Mouse (Mus musculus): ENCODE data around the gene Tfap4. TPM values are rescaled to one million over a fixed set of nuclear protein-coding genes. Genes with fewer than 3 reads are reported as not detected.

Tfap4 gene
- polyA plus RNA-seq, 1 experiment: 13.6 TPM

DNA sequence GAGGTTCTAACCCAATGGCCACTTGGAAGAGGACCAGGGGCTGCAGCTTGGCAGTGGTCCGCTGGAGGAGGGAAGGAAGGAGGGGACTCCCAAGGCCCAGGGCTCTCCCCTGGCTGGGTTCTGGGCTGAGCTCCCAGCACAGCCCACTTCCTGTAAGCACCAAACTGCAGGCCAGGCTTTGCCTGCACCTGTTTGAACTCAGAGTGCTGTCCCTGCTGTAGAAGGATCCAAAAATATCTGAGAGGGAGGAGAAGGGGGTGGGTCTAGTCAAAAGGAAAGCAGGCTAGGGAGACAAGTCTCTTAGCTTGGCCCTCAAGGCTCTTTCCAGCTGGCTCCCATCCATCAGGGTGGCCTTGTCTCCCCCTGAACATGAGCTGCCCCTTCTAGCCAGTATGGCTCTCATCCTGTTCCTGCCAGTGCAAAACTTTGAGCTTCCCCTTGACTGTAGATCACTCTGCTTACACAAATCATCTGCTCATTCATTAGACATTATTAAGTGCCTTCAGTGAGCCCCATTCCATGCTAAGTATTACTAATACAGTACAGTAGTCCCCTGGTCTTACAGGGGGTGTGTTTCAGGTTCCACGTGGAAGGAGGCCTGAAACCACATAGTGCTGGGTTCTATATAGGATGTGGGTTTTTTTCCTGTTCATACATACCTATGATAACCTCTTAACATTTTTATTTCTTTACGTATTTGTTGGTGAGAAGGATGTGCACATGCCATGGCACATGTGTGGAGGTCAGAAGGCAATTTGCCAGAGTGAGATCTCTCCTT, 46.8 kb downstream of the Tfap4 start:
- TF ChIP-seq CTCF (IDR thresholded peaks at IDR 0.05; ENCODE audit: borderline replicate concordance, extremely low read depth, insufficient read depth, insufficient read length) (no peak), POLR2A (IDR thresholded peaks at IDR 0.05; ENCODE audit: borderline replicate concordance, extremely low read depth, insufficient read depth, insufficient read length, poor library complexity, severe bottlenecking) (no peak)
- peak; percentile 13 for DNase-seq (ENCODE audit: low read depth)

- TF ChIP-seq CTCF (IDR thresholded peaks at IDR 0.05; ENCODE audit: borderline replicate concordance, extremely low read depth, insufficient read depth, insufficient read length): no peak
Observed at GRCm38 (mm10) chr16:4511371-4511770, 48.3 kb downstream of the Tfap4 start.

GRCm38 (mm10) chr16:4506181-4506580, 53.5 kb downstream of the Tfap4 start:
- no peak for TF ChIP-seq POLR2A (IDR thresholded peaks at IDR 0.05; ENCODE audit: borderline replicate concordance, extremely low read depth, insufficient read depth, insufficient read length, poor library complexity, severe bottlenecking)
- TF ChIP-seq CTCF (IDR thresholded peaks at IDR 0.05; ENCODE audit: borderline replicate concordance, extremely low read depth, insufficient read depth, insufficient read length): no peak
- no peak for DNase-seq (ENCODE audit: low read depth)

More at GRCm38 (mm10) chr16:4511371-4511770, 48.3 kb downstream of the Tfap4 start:
- no peak for DNase-seq (ENCODE audit: low read depth)

DNA sequence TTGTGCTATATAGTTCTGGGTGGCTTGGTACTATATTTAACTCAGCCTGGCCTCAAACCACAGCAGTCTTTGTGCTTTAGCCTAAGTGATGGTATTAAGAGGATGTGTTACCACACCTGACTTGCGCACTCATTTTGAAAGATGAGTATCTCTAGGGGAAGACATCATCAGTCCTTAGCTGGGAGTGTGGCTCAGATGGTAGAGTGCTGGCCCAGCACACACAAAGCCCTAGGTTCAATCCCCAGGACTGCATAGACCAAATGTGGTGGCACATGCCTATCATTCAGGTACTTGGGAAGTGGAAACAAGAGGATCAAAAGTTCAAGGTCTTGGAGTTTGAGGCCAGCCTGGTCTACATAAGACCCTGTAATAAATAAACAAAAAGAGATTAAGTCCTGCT, 56.2 kb downstream of the Tfap4 start:
- DNase-seq (ENCODE audit: low read depth): no peak

DNA sequence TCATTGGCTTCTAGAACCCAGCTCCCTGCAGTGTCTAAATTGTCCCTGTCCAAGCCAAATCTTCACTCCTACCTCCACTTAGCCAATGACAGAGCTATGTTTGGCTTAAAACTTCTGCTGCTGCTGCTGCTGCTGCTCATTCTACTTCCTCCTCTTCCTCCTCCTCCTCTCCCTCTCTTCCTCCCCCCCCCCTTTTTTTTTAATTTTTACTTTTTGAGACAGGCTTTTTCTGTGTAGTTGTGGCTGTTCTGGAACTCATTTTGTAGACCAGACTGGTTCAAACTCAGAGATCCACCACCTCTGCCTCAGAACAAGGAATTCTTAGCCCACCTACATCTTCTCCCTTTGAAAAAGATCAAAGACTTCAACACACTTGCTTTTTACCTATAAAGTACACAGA, 57.1 kb downstream of the Tfap4 start:
- TF ChIP-seq POLR2A (IDR thresholded peaks at IDR 0.05; ENCODE audit: borderline replicate concordance, extremely low read depth, insufficient read depth, insufficient read length, poor library complexity, severe bottlenecking) (no peak), CTCF (IDR thresholded peaks at IDR 0.05; ENCODE audit: borderline replicate concordance, extremely low read depth, insufficient read depth, insufficient read length) (no peak)

More for the DNA sequence above, 56.2 kb downstream of the Tfap4 start:
- TF ChIP-seq POLR2A (IDR thresholded peaks at IDR 0.05; ENCODE audit: borderline replicate concordance, extremely low read depth, insufficient read depth, insufficient read length, poor library complexity, severe bottlenecking) (no peak), CTCF (IDR thresholded peaks at IDR 0.05; ENCODE audit: borderline replicate concordance, extremely low read depth, insufficient read depth, insufficient read length) (no peak)

DNA sequence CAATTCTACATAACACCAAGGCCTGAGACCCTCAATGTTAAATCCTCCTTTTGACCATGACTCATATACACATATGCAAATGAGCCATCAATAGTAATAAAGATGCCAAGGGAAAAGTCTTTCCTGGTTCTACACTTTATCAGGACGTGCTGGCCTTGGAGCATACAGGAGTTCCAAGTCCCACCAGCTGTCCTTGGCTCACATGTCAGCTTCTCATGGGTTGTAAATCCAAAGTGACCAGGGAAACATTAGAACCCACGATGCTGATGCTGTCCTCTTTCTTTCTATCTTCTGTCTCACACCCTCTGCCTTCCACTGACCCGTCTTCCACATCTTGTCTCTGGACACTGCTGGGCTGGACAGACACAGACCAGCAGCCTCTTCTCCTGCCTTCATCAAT, 58.0 kb downstream of the Tfap4 start:
- TF ChIP-seq CTCF (IDR thresholded peaks at IDR 0.05; ENCODE audit: borderline replicate concordance, extremely low read depth, insufficient read depth, insufficient read length) (no peak), POLR2A (IDR thresholded peaks at IDR 0.05; ENCODE audit: borderline replicate concordance, extremely low read depth, insufficient read depth, insufficient read length, poor library complexity, severe bottlenecking) (no peak)

More for the DNA sequence above, 57.1 kb downstream of the Tfap4 start:
- DNase-seq (ENCODE audit: low read depth): no peak

DNA sequence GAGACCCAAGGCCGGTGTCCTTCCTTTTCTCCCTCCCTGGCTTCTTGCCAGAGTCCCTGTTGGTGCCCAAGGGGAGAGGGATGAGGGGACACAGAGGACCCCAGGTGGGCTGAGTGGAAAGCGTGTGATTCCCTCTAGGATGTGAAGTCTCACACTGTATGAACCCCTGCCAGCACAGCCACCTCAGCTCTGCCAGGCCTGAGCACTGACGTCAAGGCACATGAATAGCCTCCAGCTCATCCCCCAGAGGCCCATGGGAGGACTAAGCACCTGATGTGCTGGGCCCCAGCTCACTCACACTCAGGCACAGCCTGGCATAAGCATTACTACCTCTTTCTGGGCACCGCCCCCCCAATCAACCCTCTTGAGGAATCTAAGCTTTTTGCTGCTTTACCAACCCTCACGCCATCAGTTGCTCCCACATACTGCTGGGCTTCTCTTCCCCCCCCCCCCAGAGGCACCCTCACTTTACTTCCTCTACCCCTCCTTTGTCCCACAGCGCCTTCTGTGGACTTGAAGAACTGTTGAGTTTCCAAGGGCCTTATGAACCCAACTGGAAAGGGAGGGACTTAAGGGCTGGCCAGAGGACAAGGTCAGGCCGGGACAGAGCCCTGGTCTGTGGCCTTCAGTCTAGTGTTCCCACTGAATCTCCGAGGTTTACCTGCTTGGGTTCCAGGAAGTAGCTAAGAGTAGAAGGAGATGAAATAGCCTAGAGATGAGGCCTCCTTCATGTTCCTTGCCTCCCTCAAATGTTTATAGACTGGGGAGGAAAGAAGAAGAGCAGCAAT, 58.9 kb downstream of the Tfap4 start:
- DNase-seq (ENCODE audit: low read depth): no peak
- TF ChIP-seq CTCF (IDR thresholded peaks at IDR 0.05; ENCODE audit: borderline replicate concordance, extremely low read depth, insufficient read depth, insufficient read length) (no peak), POLR2A (IDR thresholded peaks at IDR 0.05; ENCODE audit: borderline replicate concordance, extremely low read depth, insufficient read depth, insufficient read length, poor library complexity, severe bottlenecking) (no peak)

More for the DNA sequence above, 58.0 kb downstream of the Tfap4 start:
- DNase-seq (ENCODE audit: low read depth): no peak

GRCm38 (mm10) chr16:4497762-4498607, 61.7 kb downstream of the Tfap4 start:
- TF ChIP-seq POLR2A (IDR thresholded peaks at IDR 0.05; ENCODE audit: borderline replicate concordance, extremely low read depth, insufficient read depth, insufficient read length, poor library complexity, severe bottlenecking) (no peak), CTCF (IDR thresholded peaks at IDR 0.05; ENCODE audit: borderline replicate concordance, extremely low read depth, insufficient read depth, insufficient read length) (no peak)
- DNase-seq (ENCODE audit: low read depth): no peak

- no peak for DNase-seq (ENCODE audit: low read depth)
- no peak for TF ChIP-seq CTCF (IDR thresholded peaks at IDR 0.05; ENCODE audit: borderline replicate concordance, extremely low read depth, insufficient read depth, insufficient read length)
- TF ChIP-seq POLR2A (IDR thresholded peaks at IDR 0.05; ENCODE audit: borderline replicate concordance, extremely low read depth, insufficient read depth, insufficient read length, poor library complexity, severe bottlenecking): no peak
Observed at GRCm38 (mm10) chr16:4496470-4496869, 63.2 kb downstream of the Tfap4 start.

DNA sequence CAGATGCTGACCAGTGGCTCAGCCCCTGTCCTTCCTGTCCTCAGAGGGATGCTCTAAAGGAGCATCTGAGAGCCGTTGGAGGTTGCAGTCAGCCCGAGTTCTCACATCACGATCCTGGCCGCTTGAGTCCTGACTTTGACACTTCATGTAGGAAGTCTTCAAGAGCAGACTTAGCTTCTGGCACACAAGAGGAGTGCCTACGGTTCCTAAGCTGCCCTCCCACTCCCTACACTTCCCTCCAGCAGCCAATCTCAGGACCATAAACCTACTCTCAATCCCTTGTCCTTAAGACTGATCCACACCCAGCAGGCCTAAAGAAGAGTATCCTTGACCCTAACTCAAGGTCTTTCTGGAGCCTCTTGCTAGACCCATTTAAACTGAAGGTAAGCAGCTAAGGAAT, 63.8 kb downstream of the Tfap4 start:
- DNase-seq (ENCODE audit: low read depth): no peak
- TF ChIP-seq POLR2A (IDR thresholded peaks at IDR 0.05; ENCODE audit: borderline replicate concordance, extremely low read depth, insufficient read depth, insufficient read length, poor library complexity, severe bottlenecking) (no peak), CTCF (IDR thresholded peaks at IDR 0.05; ENCODE audit: borderline replicate concordance, extremely low read depth, insufficient read depth, insufficient read length) (no peak)

Other genes starting within 250 kb of the Tfap4 start
- gene Adcy9, start 139.4 kb downstream of the Tfap4 start, polyA plus RNA-seq (2012; rRNA removed): 6.0 and 8.6 TPM in 2 replicates
- gene Srl, start 18.0 kb downstream of the Tfap4 start, polyA plus RNA-seq (2012; rRNA removed): 25.0 and 26.2 TPM in 2 replicates
- 41.8 and 45.4 TPM in 2 replicates for gene Glis2, start 34.9 kb upstream of the Tfap4 start, polyA plus RNA-seq (2012; rRNA removed)
- 121 and 169 TPM in 2 replicates for gene Pam16, start 65.1 kb upstream of the Tfap4 start, polyA plus RNA-seq (2012; rRNA removed)
- gene Vasn, start 80.1 kb upstream of the Tfap4 start, polyA plus RNA-seq (2012; rRNA removed): 6.9 and 9.9 TPM in 2 replicates
- gene Dnaja3, start 80.1 kb upstream of the Tfap4 start, polyA plus RNA-seq (2012; rRNA removed): 23.5 and 28.7 TPM in 2 replicates
- gene Coro7, start 119.9 kb upstream of the Tfap4 start, polyA plus RNA-seq (2012; rRNA removed): 64.0 and 68.8 TPM in 2 replicates
- gene Nmral1, start 159.5 kb upstream of the Tfap4 start, polyA plus RNA-seq (2012; rRNA removed): 70.6 and 105 TPM in 2 replicates
- 52.2 and 59.0 TPM in 2 replicates for gene Hmox2, start 166.5 kb upstream of the Tfap4 start, polyA plus RNA-seq (2012; rRNA removed)
- gene Cdip1, start 230.4 kb upstream of the Tfap4 start, polyA plus RNA-seq (2012; rRNA removed): 91.1 and 116 TPM in 2 replicates

Measured in brain, embryonic 14.5 days (tissue).